Mouse (Mus musculus) lung, embryonic 14.5 days (tissue): ENCODE measurements around the gene Zscan4c. TPM values are rescaled to one million over a fixed set of nuclear protein-coding genes. Genes with fewer than 3 reads are reported as not detected.
"Not testable (repeated sequence)": the region's sequence is repeated elsewhere in the genome, so short reads cannot be mapped to it uniquely, and the experiment has no call there.

Experiments used
- ATAC-seq: fragments of 200-750 bp; cut with Nextera tagmentation; 2 replicates; pipeline ENCODE4 v1.8.0; 2017; ENCODE audit warnings: mild to moderate bottlenecking, moderate TSS enrichment, moderate library complexity; ENCODE audit not compliant: insufficient read depth
- DNase-seq: peaks from one replicate; pipeline ENCODE4 v3.0.0-alpha.2; 2015
- H3K27ac ChIP-seq: fragments of 300-500 bp; sonication (generic); 2 replicates; pipeline ENCODE4 v1.5.1; 2014; ENCODE audit warnings: low read depth, mild to moderate bottlenecking, moderate library complexity
- H3K27me3 ChIP-seq: fragments of 300-500 bp; sonication (generic); 2 replicates; pipeline ENCODE4 v1.6.1; 2014; ENCODE audit warnings: low read length, control low read depth; ENCODE audit not compliant: insufficient read depth
- H3K36me3 ChIP-seq: fragments of 300-500 bp; sonication (generic); 2 replicates; pipeline ENCODE4 v1.6.1; 2014; ENCODE audit warnings: control low read depth; ENCODE audit not compliant: insufficient read depth
- H3K4me1 ChIP-seq: fragments of 300-500 bp; sonication (generic); 2 replicates; pipeline ENCODE4 v1.6.1; 2014; ENCODE audit warnings: antibody characterized with exemption, control low read depth; ENCODE audit not compliant: insufficient read depth
- H3K4me2 ChIP-seq: fragments of 300-500 bp; sonication (generic); 2 replicates; pipeline ENCODE4 v1.6.1; 2014; ENCODE audit warnings: mild to moderate bottlenecking
- H3K4me3 ChIP-seq: fragments of 300-500 bp; sonication (generic); 2 replicates; pipeline ENCODE4 v1.5.1; 2014; ENCODE audit warnings: low read depth, low read length
- H3K9ac ChIP-seq: fragments of 300-500 bp; sonication (generic); 2 replicates; pipeline ENCODE4 v1.6.1; 2014
- H3K9me3 ChIP-seq: fragments of 300-500 bp; sonication (generic); 2 replicates; pipeline ENCODE4 v1.6.1; 2016; ENCODE audit warnings: low read depth, low read length, control low read depth
- WGBS: fragments of 180-500 bp; shearing (Covaris S2); extraction: QIAGEN DNeasy Blood & Tissue Kit; methylation state at CpG from one replicate; pipeline ENCODE4 v1.1.7; 2014; 5-methylcytosine and 5-hydroxymethylcytosine counted together
- microRNA-seq: library from miRNA; unstranded; fragments of <30 nt; microRNA quantifications from one replicate; pipeline ENCODE4, GENCODE M21; 2016; ENCODE audit warnings: borderline number of aligned reads
- polyA plus RNA-seq: library from polyadenylated mRNA; unstranded; fragments of >200 nt; fragmentation: Nextera tagmentation; extraction: Ambion mirVana; gene quantifications from 2 replicates; pipeline ENCODE4 v1.2.1, GENCODE M21; 2014

Zscan4c gene
- polyA plus RNA-seq, result not detected in 2 replicates

- not testable (repeated sequence) for H3K27ac ChIP-seq, H3K27me3 ChIP-seq, H3K9ac ChIP-seq, H3K36me3 ChIP-seq, H3K9me3 ChIP-seq, H3K4me2 ChIP-seq, DNase-seq, H3K4me3 ChIP-seq, H3K4me1 ChIP-seq, ATAC-seq
- WGBS, result 91% methylated on average over 4 of the region's 4 CpGs
Observed at GRCm38 (mm10) chr7:11005445-11005844, at the start of gene Zscan4c. Gene Zscan4c, plus strand, starts transcription at chr7:11005745.

Small RNAs within 50 kb of the gene (microRNA-seq; reads per million reads assigned to microRNA genes)
- not detected for gene Mir297-1

Other genes with a start within 250 kb of the Zscan4c start
- not detected in 2 replicates for gene Zscan4b, start 100.7 kb upstream of the Zscan4c start, polyA plus RNA-seq
- not detected in 2 replicates for gene Zscan4-ps1, start 63.9 kb downstream of the Zscan4c start, polyA plus RNA-seq
- not detected in 2 replicates for gene Zscan4d, start 160.4 kb downstream of the Zscan4c start, polyA plus RNA-seq